Mouse (Mus musculus): Measurements from ENCODE around the gene Abca1.

Abca1 gene

DNA sequence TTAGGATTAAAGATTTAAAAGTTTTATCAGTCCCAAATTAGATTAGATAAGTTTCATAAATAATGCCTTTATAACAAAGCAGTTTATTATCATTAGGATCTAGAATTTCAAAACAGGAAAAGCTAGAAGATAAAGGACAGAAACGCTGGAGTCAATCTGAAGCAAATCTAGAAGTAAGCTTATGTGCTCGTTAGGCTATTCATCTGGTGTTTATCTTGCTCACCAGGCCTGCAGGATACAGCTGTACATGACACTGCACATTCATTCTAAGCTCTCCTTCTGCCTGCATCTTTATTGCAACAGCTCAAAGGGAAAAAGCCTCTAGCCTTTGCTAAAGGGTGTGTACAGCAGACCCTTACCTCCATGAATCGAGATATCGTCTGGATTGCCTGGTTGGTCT is 74.1 kb downstream of the Abca1 start:
- no peak for DNase-seq (ENCODE audit: low spot score)

DNA sequence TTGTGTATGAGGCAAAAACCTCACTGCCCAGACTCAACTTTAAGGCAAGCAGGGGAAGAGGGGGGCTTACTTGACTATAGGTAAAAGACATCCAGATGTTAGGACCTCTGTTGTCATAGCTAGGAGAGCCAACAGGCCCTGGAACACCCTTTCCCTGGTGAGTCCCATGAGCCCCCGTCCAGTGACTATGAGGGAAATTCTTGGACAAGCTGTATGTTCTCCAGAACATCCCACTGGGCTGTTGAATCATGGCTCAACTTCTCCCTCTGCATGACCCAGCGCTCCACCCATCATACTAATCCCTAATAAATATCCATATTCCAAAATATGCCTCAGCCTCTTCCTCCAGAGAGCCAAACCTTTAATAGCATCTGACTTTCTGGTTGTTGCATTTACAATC is 76.6 kb downstream of the Abca1 start:
- DNase-seq (ENCODE audit: low spot score) = no peak

DNA sequence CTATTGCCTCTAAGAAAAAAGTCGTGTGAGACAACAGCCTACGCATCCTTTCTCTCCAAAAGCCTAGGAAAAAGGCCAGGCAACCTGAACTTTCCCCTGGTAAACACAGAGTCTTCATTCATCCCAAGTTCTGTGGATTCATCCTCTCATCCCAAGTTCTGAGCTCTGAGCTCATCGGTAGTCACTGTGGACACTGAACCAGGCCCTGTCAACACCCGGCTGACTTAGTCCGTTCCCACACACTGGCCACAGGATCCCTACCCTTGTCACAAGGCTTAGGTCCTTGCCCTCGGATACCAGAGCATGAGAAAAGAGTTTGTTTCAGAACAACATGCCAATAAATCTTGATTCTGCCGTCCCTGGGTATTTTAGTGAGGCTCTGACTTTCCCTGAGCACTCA is 77.2 kb downstream of the Abca1 start:
- DNase-seq (ENCODE audit: low spot score) = no peak

DNA sequence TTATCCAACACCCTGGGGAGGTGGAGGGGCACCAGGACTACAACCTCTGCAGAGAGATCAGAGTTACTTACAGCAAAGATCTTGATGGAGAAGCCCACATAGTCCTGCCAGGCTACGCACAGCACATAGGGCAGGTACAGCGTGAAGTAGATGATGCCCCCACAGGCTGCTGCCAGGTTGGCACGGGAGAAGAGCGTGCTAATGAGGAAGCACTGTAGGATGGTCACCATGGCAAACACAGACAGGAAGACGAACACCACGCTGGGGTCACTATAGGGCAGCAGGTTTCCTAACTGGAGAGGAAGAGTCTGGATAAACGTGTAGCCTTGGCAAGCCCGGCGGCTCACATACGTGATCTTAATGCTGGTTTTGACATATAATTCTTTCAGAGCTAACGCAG is 77.8 kb downstream of the Abca1 start:
- no peak for DNase-seq (ENCODE audit: low spot score)

DNA sequence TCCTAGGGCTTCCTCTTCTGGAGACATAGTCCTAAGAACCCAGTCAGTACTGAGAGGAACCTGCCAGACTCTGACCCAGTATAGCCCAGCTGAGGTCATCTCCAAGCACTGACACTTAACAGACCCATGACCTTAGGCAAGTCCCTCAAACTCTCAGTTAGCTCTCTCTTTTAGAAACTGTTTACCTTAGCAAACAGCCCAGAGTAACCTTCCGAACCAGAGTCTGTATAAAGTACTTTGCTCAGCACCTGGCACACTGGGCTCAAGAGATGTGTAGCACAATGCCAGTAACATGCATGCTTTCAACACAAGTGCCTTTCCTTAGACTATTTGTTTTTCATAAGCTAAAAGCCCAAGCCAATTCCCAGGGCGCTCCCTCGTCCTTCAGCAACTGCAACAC is 79.4 kb downstream of the Abca1 start:
- no peak for DNase-seq (ENCODE audit: low spot score)

DNA sequence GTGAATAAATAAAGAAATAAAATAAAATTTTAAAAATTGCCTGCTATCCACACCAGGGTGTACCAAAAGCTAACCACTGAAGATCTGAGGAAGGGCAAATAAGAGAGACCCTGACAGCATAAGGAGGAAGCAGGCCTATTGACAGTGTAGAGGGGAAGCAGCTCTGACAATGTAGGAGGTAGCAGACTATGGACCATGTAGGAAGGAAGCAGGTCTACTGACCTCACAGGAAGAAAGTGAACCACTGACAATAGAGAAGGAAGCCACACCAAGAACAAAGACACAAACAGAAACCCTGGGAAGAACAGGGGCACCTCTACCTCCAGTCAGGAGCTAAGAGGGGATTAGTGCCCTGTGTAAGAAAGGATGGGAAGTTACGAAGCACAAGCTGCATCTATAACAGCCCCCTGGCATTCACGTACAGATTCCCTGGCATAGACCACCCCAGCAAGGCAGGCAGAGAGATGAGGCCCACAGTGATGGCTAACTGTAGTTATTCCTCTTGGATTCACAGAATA is 80.8 kb downstream of the Abca1 start:
- DNase-seq (ENCODE audit: low spot score) = no peak

DNA sequence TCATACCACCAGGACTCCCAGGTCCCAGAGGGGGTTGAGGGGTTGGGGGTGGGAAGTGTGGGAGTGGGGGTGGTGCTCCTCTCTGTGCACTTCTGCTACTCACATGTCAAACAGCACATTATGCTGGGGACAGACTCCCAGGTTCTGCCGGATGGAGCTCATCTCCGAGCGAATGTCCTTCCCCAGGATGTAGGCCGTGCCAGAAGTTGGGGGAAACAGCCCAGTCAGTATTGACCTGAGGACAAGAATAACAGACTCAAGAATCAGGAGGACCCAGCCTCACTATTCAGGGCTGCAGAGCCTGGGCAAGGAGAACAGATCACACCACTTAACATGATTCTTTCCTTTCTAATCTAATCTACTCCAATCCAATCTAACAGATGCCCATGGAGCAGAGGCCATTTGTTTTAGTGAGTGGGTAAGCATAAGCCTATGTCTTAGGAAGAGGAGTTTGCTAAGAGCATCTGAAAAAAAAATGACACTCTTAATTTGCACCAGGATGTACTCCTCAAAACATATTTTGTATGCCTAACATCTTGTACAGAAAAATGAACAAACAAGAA is 82.8 kb downstream of the Abca1 start:
- no peak for DNase-seq (ENCODE audit: low spot score)

DNA sequence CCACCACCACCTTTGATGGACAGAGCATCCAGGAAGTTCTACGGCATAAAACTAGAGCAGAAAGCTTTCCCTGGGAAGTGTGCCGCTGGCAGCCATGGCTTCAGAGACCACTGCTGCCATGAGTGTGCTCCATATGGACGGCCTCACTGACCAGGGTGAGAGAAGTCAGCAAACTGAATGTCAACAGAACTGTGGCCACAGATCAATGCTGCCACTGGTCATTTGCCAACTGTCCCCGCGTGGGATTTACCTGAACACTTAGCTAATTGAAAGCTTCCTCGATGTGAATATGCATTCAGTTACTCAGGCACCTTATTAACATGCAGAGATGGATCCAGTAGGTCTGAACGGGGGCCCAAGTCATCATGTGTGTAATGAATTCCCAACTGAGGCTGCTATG is 86.7 kb downstream of the Abca1 start:
- DNase-seq (ENCODE audit: low spot score) = no peak

DNA sequence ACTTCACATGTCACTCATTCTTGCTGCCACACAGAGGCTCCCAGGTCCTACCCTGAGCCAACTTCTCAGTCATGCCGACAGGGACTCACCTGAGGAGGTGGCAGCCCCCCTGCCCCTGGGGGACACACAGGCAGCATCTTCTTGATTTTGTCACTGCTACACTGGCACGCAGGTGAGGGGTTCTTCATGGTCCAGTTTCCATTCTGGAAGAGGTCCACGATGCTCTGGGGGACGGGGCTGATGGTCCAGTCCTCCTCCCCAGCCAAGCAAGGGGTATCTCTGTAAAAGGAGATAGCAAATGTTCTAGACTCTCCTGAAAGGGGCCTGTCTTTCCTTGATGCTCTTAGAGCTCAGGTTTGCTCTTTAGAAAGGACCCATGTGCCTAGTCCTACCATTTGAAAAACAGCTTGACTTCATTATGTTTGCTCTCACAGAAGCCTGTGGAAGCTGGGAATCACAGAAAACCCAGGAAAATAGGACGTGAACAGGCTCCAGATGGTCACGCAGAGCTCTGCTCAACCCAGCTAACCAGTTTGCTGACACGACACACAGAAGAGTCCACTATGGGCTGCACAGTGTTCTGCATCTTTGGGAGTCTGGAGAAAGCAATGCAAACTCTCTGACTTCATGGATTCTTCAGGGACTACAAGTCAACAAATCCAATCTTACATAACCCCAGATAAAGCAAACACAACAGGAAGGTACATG is 97.2 kb downstream of the Abca1 start:
- no peak for DNase-seq (ENCODE audit: low spot score)

DNA sequence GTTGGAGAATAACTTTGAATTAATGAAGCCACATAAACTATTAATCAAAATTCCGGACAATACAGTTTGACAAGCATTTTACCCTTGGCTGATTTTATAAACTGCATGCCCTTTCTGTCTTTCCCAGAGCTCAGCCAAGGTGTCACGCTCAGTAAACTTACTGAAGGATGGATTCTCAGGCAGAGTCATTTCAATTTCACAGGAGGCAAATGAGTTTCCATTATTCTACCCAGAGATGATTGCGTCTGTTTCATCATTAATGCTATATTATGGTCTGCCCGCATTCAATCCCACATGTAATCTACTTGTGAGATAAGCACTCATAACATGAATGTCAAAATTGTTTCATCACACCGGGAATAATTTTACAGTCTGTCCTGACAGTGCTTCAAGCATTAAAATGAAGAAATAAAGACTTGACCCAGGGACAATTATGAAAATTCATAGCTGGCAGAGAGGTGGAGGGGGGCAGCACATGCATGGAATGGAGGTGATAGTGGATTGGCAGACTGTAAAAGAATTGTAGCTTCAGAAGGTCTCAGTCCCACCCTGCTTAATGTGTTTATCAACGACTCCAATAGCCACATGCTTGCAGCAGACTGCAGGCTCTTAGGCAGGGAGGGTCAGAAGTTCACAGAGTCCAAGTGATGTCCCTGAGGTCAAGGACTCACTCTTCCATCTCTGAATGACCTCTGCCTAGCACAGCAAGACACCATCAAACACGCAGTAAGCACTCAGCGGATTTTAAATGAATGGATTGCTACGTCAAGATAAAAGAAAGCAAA is 113.3 kb downstream of the Abca1 start:
- no peak for DNase-seq (ENCODE audit: low spot score)

DNA sequence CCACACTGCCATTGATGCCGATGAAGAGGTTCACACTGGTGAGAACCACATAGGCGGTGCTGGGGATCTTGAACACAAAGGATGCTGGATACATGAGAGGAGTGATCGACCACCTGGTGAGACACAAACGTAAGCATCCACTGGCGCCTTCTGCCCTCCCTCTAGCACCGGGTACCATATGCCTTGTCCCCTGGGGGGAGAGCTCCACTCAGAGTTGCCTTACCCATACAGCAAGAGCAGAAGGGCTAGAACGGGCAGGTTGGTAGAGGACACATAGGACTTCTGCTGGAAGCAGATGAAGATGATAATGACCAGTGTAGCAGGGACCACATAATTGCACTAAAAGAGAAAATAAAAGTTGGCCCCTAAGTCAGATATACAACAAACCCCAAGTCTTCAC is 113.9 kb downstream of the Abca1 start:
- DNase-seq (ENCODE audit: low spot score) = no peak

DNA sequence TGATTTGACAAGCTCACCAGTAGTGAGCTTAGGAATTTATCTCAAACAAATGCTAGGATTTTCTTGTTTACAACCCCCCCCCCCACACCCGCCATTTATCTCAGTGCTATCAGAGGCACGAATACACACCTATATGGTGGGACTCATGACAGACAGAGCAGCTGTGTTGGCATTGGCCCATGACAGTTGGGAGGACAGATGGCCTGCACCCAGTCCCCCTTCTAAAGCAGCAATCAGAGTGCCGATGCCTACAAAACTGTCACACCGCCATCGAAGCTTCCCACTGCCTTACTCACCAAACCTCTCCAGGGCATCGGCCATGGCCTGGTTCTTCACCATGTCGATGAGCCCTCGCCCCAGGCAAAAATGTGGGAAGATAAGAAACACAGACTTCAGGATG is 115.9 kb downstream of the Abca1 start:
- DNase-seq (ENCODE audit: low spot score) = no peak

DNA sequence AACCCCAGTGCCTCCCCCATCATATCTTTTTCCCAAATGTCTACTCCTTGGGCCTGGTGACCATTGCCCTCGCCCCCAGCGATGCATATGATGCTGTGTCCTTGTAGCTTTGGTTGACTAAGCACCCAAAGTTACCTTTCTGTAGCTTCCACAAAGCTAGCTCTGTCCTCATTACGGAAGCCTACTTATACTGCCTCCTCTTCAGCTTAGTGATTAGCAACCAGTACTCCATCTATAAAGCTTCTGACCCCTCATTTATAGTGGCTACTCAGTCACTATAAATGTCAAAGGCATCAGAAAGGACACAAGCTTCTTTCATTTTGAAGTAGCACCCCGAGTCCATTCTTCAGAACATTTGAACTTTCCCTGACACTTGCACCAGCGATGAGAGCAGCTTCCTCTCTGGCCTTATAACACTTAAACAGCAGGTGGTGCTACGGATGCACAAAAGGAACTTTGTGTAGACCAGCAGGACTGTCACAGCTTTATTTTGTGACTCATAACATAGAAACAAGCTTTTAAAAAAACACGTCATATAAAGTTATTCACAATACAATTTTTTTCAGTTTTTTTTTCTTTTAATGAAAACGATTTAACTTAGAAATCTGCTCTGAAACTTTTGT is 129.3 kb downstream of the Abca1 start:
- DNase-seq (ENCODE audit: low spot score) = no peak

DNA sequence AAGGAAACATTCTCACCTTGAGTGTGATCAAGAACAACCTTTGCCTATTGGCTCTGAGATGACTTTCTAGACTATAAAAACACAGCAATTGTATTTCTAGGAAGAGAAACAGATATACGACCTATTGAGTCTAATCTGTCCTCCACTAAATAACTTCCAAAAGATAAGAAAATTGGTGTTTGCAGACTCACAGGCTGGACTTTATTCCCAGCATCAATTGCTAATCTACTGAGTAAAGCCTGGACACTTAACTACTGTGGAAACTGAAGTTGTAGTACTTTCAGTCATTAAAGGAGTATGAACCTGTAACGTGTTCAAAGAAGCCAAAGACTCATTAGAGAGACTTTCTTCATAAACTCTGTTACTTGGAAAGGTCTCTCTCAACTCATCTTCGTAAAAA is 131.9 kb downstream of the Abca1 start:
- DNase-seq (ENCODE audit: low spot score) = no peak

DNA sequence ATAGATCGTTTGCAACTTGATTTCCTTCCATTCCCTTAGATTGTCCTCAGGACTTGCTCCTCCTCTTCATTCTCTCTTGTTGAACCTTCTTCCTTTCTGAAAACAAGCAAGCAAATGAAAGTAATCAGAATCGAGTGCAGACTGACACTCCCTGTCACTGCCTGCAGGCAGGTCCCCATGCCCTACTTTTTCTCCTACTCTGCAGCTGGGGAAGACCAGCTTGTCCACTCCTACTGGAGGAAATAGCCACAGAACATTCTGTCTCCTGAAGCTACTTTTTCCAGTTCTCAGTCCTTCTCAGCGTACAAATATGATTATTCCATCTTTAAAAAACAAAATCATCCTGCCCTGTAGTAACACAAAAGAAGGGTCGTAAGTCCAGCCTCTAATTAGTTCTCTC is 135.3 kb downstream of the Abca1 start:
- no peak for DNase-seq (ENCODE audit: low spot score)

DNA sequence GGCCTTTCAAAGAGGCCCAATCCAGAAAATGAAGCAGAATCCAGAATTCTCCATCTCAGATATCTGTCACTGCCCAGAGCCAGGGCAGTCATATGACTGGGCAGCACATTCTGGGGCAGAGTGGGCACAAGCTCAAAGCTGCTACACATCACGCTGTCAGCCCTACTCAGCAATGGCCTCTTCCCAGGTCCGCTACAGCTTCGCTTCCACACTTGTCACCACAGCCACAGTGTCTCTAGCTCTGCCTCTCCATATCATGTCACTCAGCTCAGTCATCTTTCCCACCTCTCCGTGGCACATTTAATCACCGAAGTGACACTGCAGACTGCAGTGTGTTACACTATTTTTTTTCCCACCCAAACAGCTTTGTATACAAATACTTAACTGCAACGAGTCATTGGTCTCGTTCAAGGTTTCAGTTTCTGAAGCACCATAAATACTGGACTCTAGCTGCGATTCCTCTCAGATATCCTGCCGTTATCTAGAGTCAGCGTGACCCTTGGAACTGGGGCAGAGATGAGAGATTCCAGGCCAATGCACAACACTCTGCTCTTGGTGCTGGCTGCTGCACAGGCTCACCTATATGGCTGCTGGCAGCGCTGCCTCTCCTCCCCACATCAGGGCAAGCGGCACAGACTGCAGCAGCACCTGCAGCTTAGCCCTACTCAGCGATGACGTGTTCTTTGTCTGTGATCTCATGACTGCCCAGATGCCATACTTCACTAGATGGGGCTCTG is 136.3 kb downstream of the Abca1 start:
- DNase-seq (ENCODE audit: low spot score) = no peak

DNA sequence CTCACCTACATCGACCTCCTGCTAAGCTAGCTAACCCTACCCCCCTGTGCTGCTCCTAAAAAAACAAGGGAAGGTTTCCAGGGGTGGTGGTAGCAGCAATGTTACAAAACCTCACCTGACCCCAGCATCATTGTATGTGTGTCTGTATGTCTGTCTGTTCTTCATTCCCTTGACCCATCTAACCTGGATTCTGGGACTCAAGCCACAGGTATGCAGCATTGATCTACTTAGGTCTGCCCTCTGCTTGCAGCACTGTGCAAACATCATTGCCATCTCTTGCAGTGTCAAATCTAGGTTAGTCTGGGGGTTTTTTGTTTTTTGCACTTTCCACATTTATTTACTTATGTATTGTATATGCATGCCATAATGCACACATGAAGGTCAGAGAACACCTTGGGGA is 141.3 kb downstream of the Abca1 start:
- no peak for DNase-seq (ENCODE audit: low spot score)

DNA sequence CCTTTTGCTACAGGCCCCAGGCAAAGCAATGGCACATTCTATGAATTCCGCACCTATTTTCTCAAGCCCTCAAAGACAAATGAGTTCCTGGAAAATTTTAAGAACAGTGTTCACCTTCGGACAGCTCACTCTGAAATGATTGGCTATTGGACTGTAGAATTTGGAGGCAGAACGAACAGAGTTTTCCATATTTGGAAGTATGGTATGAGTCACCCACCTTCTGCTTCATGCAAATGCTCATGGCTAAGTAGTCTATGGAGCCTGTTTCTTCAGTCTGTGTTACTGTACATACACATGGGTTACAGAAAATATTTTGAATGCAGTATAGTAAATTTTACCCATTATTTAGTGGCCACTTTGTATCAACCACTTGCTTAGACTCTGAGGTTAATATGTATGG is 144.7 kb downstream of the Abca1 start:
- no peak for DNase-seq (ENCODE audit: low spot score)

DNA sequence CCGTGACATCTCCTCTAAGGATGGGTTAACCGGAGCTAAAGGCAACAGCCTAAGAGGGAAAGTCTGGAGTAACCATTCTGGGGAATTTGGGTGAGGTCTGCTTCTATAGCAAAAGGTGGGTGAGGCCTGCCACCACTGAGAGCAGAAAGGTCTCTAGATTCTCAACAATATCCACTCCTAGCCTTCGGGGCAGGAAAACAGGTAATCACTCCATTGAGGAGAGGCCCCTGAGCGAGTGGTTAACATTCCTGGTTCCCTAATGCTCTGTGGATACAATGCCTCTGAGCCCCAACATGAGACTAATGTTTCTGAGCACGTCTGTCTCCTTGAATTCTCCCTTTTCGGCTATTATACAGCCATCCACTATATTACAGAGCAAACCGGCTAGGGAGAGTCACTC is 145.3 kb downstream of the Abca1 start:
- no peak for DNase-seq (ENCODE audit: low spot score)

DNA sequence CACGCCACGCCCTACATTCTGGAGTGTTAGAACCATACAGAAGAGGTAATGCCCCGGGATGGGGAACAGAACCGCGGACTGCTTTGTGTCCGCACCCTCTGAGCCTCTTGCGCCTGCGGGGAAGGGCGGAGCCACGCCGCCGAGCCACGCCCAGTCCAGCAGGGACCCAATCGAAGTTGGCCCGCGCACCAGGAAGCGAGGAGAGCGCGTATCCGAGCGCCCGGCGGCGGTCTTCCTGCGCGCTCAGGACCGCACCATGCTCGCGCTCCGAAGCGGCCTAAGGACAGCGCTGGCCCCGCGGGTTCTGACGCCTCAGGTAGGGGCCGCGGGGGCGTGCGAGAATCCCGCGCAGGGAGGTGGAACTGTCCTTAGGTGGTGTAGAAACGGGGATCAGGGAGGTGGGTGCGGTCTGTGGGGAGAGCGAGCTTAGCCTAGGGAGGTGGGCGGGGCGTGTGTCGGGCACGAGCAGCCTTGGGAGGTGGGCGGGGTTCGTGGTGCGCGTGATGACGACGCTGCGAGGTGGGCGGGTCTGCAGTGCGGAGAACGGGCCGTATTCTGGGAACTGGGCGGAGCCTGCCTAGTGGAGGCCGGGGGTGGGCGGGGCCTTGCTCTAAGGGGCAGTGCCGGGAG is 147.8 kb downstream of the Abca1 start, which contains the start of gene Nipsnap3b:
Gene Nipsnap3b (plus strand): TSS at position 149 of the 630 bp plus-strand sequence.
- peak; percentile 100 for DNase-seq (ENCODE audit: low spot score)

DNA sequence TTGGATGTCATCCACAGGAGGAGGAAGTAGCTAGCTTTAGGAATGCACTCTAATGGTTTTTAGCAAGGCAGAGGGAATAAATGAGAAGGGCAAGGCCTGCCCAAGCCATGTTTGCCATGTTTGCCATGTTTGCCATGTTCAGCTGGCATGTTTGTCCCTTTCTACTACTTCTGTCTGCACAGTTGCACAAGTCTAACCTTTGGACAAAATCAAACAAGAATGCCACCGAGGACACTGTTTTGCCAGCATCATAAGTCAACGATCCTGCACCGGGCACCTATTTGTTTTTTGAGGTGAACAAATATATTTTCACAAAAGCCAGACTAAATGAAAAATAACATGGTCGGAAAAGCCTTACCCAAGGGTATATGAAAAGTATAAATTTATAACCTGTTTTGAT is 149.8 kb downstream of the Abca1 start:
- DNase-seq (ENCODE audit: low spot score) = no peak

DNA sequence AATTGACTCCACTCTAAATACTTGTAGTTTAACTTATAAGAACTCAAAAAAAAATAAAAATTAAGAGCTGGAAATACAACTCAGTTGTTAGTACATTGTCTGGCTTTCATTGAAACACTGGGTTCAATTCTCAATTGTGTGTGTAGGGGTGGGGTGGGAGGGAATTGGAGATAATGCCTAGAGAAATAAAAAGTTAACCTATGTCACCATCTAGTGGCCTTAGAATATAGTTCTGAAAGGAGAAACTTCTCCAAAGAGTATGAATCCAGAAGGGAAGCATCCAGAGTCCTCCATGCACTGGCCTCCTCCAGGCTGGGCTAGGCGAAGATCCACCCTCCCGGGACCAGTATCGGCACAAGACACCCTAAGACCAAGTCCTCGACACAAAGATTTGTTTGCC is 150.5 kb downstream of the Abca1 start:
- DNase-seq (ENCODE audit: low spot score) = no peak
